Mouse (Mus musculus) adrenal gland, adult 18-20 months (tissue): ENCODE data around the gene Kansl2. TPM values are rescaled to one million over a fixed set of nuclear protein-coding genes. Genes with fewer than 3 reads are reported as not detected.
"Not testable (repeated sequence)": the region's sequence is repeated elsewhere in the genome, so short reads cannot be mapped to it uniquely, and the experiment has no call there.

Source experiments
- DNase-seq, 2 experiments: peaks; one replicate each; pipeline ENCODE4 v3.0.0; 2021 to 2022; ENCODE audit warnings: low spot score in 2 of 2
- total RNA-seq, 2 experiments: library from RNA; stranded (reverse); gene quantifications; 1 replicate in 1 of 2; 2 replicates in 1 of 2; pipeline ENCODE4 v1.2.3; 2021

Gene Kansl2
- total RNA-seq, 2 experiments from 2014 or later, result 79.2 to 90.9 TPM

DNA sequence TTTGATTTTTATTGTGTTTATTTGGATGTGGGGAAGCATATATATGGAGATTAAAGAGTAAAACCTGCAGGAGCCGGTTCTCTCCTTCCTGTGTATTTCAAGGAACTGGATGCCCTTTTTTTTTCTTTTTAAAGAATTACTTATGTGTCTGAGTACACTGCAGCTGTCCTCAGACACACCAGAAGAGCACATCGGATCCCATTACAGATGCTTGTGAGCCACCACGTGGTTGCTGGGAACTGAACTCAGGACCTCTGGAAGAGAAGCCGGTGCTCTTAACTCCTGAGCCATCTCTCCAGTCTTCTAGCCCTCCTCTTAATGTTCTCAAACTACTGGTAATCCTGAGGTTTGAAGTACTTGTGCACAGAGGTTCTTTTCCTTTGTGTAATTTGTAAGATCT, 3.9 kb upstream of the Kansl2 start:
- DNase-seq, result no peak

DNA sequence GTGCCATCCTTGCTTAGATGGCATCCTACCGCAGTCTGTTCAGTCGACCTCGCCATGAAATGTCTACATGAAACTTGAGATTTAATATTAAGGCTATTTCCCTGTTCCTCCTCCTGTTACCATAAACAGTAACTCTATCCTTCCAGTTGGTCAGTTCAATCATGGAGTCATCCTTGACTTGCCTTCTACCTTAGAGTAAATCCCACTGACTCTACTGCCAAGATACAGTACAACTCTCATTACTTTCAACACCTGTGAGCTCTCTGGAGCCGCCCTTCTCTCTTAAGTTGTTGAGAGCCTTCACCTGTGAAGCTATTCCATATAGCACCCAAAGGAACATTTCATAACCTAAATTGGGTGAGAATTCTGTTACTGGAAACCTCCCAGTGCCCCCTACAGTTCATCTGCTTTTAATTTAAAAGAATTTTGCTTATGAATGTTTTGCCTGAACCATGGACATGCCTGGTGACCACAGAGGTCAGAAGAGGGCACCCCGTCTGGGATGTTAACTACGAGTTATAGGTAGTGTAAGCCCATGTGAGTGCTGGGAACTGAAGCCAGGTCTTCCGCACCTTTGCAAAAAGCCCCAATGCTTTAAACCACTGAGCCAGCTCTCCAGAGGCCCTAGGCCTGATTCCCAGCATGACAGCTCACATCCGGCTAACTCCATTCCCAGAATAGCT, 2.9 kb upstream of the Kansl2 start:
- DNase-seq, result no peak

DNA sequence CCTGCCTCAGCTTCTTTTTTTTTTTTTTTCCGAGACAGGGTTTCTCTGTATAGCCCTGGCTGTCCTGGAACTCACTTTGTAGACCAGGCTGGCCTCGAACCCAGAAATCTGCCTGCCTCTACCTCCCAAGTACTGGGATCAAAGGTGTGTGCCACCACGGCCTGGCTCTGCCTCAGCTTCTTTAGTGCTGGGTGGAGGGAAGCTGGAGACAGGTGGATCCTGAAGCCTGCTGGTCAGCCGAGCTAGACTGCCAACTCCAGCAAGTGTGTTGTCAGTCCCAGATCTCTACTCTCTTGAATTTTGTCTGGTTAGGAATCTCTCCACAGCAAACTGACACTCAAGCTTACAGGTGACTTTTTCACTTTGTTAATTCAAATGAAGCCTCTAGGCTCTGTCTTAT, 1.9 kb upstream of the Kansl2 start:
- DNase-seq, result no peak

DNA sequence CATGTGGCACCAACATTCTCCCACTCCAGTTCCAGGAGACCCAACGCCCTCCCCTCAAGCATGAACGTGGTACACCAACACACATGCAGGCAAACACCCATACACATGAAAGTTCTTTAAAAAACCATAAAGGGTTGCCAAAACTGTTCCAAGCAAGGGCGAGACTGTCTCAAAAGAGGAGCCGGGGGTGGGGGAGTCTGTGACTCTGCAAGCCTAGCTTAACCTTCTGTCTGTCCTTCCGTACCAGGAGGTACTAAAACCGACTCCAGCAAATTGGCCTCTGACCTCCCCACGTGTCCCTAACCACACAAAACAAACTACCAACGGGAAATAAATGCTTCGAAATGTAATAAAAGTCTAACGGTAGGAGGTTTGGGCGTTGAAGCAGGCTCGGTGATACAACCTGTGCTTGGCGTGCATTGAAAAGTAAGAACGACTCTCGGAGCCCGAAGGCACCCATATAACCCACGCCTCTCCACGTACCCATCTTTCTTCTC, 981 bp downstream of the Kansl2 start:
- no peak for DNase-seq

DNA sequence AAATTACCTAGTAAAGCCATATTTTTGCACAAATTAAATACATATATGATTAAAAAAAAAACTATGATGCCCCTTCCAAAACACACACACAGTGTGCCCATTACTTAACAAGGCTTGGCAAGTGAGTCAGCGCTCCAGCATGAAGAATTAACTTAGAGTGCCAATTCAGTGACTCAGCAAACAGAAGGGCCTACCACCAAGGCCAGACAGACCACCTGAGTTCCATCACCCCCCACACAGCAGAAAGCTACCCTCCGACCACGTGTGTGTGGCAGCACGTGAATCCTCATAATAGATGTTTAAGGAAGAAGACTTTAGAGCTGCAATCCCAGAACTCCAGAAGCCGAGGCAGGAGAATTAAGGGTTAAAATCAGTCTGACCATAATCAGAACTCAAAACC, 1.8 kb downstream of the Kansl2 start:
- no peak for DNase-seq

DNA sequence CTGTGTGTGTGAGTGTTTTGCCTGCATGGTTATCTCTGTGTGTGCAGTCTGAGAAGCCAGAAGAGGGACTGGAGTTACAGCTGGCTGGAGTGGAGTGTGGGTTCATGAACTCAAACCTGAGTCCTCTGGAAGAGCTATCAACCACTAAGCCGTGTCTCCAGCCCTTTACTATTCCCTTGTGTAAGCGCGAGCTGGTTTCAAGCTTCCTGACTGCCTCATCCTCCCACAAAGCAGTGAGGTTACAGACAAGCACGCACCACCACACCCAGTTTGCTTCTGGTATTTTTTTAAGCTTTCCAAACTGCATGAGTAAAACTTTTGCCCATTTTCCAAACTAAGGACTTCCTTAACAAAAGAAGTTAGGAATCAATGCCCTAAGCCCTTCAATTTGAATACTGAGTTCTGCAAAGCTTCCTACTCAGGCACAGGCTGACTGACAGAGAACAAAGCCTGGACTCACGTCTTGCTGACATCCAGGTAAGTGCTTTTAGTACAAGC, 5.9 kb downstream of the Kansl2 start:
- DNase-seq, result no peak

DNA sequence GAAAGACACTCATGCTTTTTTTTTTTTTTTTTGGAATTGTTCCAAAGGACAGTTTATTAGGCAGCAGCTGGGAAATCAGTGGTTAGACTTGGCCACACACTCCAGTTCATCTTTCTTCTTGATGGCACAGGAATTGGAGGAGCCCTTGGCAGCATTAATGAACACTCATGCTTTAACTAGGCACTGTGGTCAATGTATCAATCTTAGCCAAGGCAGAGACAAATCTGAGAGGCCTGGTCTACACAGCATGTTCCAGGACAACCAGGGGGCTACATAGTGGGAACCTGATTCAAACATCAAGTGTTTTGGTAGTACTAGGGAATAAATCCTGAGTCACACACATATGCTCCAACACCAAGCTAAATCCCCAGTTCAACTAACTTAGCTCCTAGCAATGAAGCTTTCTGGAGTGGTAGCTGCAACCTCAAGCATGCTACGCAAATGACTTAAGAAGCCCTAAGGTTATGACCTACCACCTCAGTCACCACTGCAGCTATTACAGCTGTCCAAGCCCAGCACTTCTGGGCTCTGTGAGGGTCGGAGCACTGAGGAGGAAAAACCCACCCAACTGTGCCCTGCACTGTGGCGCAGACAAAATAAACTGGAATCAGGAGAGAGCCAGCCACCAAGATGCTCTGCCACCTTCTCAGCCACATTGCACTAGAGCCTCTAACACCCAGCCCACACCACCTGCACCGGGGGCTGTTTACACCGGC, 6.8 kb downstream of the Kansl2 start:
- no peak for DNase-seq

DNA sequence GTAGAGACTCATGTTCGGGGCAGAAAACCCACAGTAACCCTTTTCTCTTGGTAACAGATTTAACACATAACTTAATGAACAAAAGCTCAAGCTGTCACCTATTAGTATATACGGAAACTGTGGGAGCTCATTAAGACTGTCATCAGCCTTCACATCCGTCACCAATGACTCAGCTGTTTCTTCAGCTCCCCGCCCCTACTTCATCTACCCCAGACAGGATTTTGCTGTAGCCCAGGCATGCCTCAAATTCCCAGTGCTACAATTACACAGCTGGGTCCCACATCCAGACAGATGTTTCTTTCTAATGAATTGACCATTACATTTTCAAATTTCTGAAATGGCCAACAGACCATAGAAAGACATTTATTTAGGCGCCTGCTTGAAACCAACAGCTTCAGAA, 8.0 kb downstream of the Kansl2 start:
- no peak for DNase-seq

DNA sequence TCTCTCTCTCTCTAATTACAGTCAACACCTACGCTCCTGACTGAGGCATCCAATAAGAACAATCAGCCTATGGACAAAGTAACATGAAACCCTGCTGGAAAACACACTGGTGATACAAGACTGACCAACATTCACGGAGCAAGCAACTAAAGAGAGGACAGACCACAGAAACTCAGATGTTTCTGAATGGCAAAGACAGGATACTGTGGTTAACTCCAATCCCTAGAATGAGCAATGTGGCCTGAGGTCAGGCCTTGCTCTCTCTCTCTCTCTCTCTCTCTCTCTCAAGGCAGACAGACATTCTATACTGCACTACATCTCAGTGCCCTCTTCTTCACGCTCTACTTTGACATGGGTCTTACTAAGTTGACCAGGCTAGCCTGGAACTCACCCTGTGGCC, 12.8 kb downstream of the Kansl2 start:
- DNase-seq, result no peak

DNA sequence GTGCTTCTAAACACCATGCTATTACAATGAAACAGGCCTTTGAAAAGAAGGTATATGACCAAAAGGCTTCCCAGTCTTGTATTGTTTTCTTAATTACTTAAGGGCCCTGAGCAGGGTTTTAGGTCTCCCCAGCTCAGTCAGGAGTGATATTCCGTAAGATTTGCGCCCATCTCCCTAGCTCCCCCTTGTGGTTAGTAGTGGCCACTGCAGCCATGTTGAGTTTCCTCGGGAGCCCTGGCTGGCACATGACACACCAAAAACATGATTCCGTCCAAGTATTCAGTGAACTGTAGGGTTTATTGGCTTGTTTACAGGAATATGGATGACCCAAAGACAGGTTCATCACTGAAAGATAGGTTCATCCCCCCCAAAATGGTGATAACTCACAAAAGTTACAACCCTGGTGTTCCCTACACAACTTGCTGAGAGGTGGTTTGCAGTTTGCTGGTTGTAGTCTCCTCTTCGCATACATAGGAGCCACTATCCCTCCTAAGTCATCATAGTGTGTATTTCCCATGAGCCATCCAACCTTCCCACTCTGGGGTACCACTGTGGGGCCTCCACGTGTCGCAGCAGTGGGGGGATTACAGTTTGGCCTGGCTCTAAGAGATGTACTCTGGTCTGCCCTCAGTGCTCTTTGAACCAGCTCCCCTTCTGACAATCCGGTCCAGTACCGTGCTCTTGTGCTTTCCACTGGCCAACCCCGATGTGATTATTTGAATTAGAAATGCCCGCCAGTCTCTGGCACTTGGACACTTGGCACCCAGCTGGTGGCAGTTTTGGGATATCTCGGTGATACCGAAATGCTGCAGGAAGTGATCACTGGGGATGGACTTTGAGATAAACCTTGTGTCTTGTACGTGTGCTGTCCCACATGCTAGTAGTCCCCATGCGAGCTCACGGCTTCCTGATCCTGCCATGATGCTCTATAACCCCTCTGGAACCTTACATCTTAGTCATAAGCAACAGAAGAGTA, 16.4 kb downstream of the Kansl2 start:
- DNase-seq, result peak; percentile 67 to 69

DNA sequence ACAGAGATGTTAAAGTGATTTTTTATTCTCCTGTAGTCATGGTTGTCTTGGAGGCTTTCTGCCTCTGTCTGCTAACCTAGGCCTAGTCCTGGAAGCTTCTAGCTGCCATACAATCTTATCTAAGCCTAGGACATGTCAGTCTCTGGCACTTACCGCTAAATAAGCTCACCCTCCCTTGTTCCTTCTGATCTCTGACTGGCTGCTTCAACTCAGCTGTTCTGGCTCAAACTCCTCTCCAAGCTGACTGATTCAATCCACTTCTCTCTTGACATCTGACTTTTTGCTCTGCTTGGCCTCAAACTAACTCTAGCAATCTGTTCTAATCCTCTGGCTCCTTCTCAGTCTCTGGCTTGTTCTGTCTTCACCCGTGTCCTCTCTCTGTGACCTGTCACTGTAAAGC, 19.2 kb downstream of the Kansl2 start:
- DNase-seq, result not testable (repeated sequence)

DNA sequence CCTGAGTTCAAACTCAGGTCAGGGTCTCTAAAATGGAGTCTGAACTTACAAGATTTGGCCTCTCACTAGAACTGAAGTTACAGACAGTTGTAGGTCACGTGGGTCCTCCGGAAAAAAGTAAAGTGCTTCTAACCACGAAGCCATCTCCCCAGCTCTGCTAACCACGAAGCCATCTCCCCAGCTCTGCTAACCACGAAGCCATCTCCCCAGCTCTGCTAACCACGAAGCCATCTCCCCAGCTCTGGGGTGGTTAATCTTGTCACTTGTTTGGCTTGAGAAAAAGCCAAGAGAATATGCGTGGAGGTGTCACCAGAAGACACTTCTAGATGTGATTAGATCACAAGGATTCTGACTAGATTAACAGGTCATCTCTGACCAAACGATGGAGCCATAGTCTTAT, 19.9 kb downstream of the Kansl2 start:
- no peak for DNase-seq

DNA sequence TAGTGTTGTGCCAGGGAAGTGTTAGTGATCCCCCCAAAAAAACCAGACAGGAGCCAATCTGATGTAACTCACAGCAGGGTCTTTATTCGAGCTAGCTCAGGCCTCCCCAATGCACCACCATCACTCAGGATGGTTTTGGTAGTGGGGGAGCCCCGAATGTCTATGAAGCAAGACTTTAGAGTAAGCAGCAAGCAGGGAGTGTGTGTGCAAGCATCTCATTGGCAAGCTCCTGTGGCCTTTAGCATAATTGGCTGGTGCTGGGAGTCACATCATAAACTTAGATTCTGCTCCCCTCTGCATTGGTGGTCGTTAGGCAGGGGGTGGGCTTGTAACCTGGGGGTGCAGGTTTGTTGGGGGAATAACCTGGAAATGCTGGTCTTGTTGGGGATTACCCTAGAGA, 20.4 kb downstream of the Kansl2 start:
- not testable (repeated sequence) for DNase-seq

DNA sequence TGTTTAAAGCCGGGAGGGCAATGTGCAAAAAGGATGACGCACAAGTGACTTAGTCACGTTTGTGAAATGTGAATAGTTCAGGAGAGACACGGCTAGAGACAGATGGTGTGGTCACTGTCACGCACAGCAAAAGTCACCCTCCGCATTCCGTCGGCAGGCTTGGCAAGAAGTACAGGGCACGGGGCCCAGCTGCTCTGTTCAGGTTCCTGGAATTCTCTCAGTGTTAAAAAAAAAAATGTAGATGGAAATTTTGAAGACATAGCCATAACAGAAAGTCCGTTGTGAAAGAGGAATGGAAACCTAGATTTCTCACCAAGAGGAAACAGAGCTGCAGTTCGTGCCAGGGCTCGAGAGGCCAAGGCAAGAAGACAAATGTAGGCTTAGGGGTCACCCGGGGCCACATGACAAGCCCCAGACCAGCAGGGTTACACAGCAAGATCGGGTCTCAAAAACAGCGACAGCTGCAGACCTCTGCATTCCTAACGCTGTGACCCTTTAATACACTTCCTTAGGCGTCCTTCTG, 21.2 kb downstream of the Kansl2 start:
- DNase-seq, result peak in 1 of 2 experiments; percentile 38

DNA sequence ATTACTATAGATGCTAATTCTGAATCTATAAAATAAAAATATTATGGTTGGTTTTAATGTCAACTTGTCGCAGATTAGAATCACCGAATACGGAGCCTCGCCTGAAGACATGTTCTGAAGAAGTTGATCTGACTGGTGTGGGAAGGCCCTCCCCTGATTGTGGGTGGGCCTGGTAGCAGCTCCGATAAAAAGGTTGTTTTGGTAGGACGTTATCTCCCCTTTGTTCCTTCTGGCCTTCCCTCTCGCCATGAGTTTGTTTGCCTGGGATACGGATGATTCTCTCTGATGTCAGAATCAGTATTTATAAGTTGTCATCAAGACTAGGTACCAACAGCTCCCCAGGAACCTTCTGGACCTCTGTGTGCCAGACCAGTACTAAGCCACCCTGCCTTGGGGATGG, 21.8 kb downstream of the Kansl2 start:
- no peak for DNase-seq

DNA sequence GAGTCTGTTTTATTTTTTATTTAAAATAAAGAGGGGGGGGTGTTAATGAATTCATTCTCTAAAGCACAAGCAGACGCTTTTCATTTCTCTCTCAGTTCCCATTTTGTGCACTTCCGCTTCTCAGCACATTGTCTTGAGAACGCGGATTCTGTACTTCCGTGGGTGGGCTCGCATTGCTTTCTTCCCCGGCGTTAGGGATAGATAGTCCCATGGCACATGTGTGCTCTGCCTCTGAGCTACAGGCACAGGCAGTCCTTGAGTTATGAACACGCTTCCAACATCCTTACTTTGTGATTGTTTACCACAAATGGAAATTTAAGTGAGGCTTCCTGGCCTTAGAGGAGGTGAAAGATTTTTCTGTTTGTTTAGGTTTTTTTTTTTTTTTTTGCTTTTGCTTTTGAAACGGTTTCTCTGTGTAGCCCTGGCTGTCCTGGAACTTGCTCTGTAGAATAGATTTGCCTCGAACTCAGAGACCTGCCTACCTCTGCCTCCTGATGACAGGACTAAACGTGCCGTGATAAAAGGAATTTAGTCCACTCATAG, 22.6 kb downstream of the Kansl2 start:
- no peak for DNase-seq

DNA sequence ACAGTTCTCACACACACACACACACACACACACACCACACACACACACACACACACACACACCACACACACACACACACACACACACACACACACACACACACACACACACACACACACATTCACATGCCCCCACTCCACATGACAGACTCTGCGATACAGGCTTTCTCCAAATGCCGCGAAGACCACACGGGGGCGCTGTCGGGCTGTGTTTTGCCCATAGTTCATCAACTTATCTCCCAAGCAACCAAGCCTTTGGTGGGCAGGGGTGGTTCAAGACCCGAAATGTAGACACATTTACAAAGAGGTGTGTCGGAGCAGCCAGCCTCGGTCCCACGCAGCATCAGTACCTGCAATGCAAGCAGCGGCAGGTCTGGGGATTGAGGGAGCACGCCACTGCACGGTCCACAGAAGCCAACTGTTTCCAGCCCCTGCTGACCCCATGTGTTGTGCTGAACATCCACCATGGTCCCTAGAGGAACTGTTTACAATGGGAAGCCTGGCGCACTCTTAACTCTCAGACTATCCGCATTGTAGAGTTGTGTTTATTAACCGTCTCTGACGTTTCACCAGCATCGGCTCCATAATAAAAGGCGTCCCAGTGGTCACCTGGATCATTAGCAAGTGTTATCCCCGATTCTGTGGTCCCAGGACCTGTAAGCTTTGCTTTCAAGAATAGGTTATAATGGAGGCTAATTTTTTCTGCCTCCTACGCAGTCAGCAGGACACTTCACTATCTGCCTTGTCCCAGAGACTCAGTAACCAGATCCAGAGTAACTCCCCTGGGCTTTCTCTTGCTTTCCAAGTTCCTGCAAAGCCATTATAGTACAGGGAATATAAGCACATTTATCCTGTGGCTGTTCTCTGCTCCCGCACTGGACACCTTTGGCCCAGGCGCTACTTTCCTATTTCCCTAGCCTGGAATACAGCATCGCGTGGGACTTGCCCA, 23.4 kb downstream of the Kansl2 start:
- DNase-seq, result peak; percentile 73 to 81

DNA sequence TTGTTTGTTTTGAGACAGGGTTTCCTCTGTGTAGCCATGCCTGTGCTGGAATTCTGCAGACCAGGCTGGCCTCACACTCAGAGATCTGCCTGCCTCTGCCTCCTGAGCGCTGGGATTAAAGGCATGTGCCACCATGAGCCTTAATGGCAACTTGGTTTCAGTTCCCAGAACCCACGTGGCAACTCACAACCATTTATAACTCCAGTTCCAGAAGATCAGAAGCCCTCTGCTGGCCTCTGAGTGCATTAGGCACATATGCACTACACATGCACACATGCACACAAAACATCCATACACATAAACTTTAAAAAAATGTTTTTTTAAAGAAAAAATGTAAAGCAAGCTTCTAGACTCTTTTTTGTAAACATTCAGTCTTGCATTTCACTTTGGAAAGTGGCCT, 24.7 kb downstream of the Kansl2 start:
- no peak for DNase-seq

DNA sequence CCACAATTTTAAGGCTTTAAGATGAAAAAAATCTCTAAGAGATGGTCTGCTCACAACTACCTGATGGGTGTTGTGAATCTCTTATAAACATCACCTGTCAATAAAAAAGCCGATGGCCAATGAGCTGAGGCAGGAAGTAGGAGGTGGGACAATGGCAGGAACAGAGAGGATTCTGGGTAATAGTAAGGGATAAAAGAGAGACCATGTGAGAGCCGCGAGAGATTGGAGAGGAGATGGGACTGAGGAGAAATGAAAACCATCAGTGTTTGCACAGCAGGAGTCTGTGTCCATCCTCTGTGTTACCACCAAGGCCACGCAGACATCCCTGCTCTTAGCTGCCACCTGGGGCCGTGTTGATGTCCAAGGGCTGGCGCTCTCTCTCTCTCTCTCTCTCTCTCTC, 26.7 kb downstream of the Kansl2 start:
- no peak for DNase-seq
